Mouse (Mus musculus): ENCODE data around the gene Ablim1. TPM values are rescaled to one million over a fixed set of nuclear protein-coding genes. Genes with fewer than 3 reads are reported as not detected.

Ablim1 gene
- polyA plus RNA-seq, 1 experiment from 2014 or later = 0.46 TPM

- Histone ChIP-seq H3K36me3 (ENCODE audit: inconsistent target) (no peaks in the 10 kb centered on the region), H3K79me2 (ENCODE audit: inconsistent target) (no peaks in the 10 kb centered on the region), H3K27ac (no peak overlapping the region), H3K4me3 (ENCODE audit: inconsistent target) (no peak overlapping the region)
- 96% methylated on average over 11 of the region's 11 CpGs for WGBS (ENCODE audit: missing documents)
These were observed 213.8 kb downstream of the Ablim1 start for GRCm38 (mm10) chr19:57100753-57101446.

GRCm38 (mm10) chr19:57099986-57100385, 214.7 kb downstream of the Ablim1 start:
- H3K4me3 ChIP-seq (ENCODE audit: inconsistent target) = no peak overlapping the region
- no peak overlapping the region for H3K27ac ChIP-seq
- H3K36me3 ChIP-seq (ENCODE audit: inconsistent target) = no peaks in the 10 kb centered on the region
- H3K79me2 ChIP-seq (ENCODE audit: inconsistent target) = no peaks in the 10 kb centered on the region
- 59% methylated on average over 9 of the region's 9 CpGs for WGBS (ENCODE audit: missing documents)

GRCm38 (mm10) chr19:57099094-57099357, 215.7 kb downstream of the Ablim1 start:
- no peak overlapping the region for H3K27ac ChIP-seq
- no peaks in the 10 kb centered on the region for H3K79me2 ChIP-seq (ENCODE audit: inconsistent target)
- 94% methylated on average over 4 of the region's 4 CpGs for WGBS (ENCODE audit: missing documents)
- no peak overlapping the region for H3K4me3 ChIP-seq (ENCODE audit: inconsistent target)
- no peaks in the 10 kb centered on the region for H3K36me3 ChIP-seq (ENCODE audit: inconsistent target)

GRCm38 (mm10) chr19:57098241-57099093, 216.3 kb downstream of the Ablim1 start:
- no peaks in the 10 kb centered on the region for H3K79me2 ChIP-seq (ENCODE audit: inconsistent target)
- no peak overlapping the region for H3K27ac ChIP-seq
- no peak overlapping the region for H3K4me3 ChIP-seq (ENCODE audit: inconsistent target)
- H3K36me3 ChIP-seq (ENCODE audit: inconsistent target) = no peaks in the 10 kb centered on the region
- 88% methylated on average over 14 of the region's 14 CpGs for WGBS (ENCODE audit: missing documents)

- no peaks in the 10 kb centered on the region for H3K79me2 ChIP-seq (ENCODE audit: inconsistent target)
- WGBS (ENCODE audit: missing documents) = 70% methylated on average over 7 of the region's 7 CpGs
- no peak overlapping the region for H3K4me3 ChIP-seq (ENCODE audit: inconsistent target)
- no peak overlapping the region for H3K27ac ChIP-seq
- H3K36me3 ChIP-seq (ENCODE audit: inconsistent target) = no peaks in the 10 kb centered on the region
These were observed 219.4 kb downstream of the Ablim1 start for GRCm38 (mm10) chr19:57095340-57095739.

GRCm38 (mm10) chr19:57093698-57094004, 221.1 kb downstream of the Ablim1 start:
- no peak overlapping the region for H3K4me3 ChIP-seq (ENCODE audit: inconsistent target)
- no peaks in the 10 kb centered on the region for H3K79me2 ChIP-seq (ENCODE audit: inconsistent target)
- 80% methylated on average over 3 of the region's 3 CpGs for WGBS (ENCODE audit: missing documents)
- H3K36me3 ChIP-seq (ENCODE audit: inconsistent target) = no peaks in the 10 kb centered on the region
- H3K27ac ChIP-seq = no peak overlapping the region

GRCm38 (mm10) chr19:57092958-57093697, 221.6 kb downstream of the Ablim1 start:
- WGBS (ENCODE audit: missing documents) = 86% methylated on average over 5 of the region's 5 CpGs

GRCm38 (mm10) chr19:57091278-57091677, 223.4 kb downstream of the Ablim1 start:
- WGBS (ENCODE audit: missing documents) = 100% methylated on average over 5 of the region's 7 CpGs
- Histone ChIP-seq H3K36me3 (ENCODE audit: inconsistent target) (no peaks in the 10 kb centered on the region), H3K27ac (no peak overlapping the region), H3K4me3 (ENCODE audit: inconsistent target) (no peak overlapping the region), H3K79me2 (ENCODE audit: inconsistent target) (no peaks in the 10 kb centered on the region)

More at GRCm38 (mm10) chr19:57092958-57093697, 221.6 kb downstream of the Ablim1 start:
- Histone ChIP-seq H3K27ac (no peak overlapping the region), H3K36me3 (ENCODE audit: inconsistent target) (no peaks in the 10 kb centered on the region), H3K79me2 (ENCODE audit: inconsistent target) (no peaks in the 10 kb centered on the region), H3K4me3 (ENCODE audit: inconsistent target) (no peak overlapping the region)

- Histone ChIP-seq H3K4me3 (ENCODE audit: inconsistent target) (no peak overlapping the region), H3K79me2 (ENCODE audit: inconsistent target) (no peaks in the 10 kb centered on the region), H3K36me3 (ENCODE audit: inconsistent target) (no peaks in the 10 kb centered on the region), H3K27ac (no peak overlapping the region)
- WGBS (ENCODE audit: missing documents) = 82% methylated on average over 2 of the region's 2 CpGs
These were observed 225.8 kb downstream of the Ablim1 start for GRCm38 (mm10) chr19:57088804-57089369.

- no peak overlapping the region for H3K4me3 ChIP-seq (ENCODE audit: inconsistent target)
- H3K36me3 ChIP-seq (ENCODE audit: inconsistent target) = no peaks in the 10 kb centered on the region
- WGBS (ENCODE audit: missing documents) = 41% methylated on average over 5 of the region's 5 CpGs
- H3K27ac ChIP-seq = no peak overlapping the region
- H3K79me2 ChIP-seq (ENCODE audit: inconsistent target) = no peaks in the 10 kb centered on the region
These were observed 230.1 kb downstream of the Ablim1 start for GRCm38 (mm10) chr19:57084520-57085166.

- no peaks in the 10 kb centered on the region for H3K36me3 ChIP-seq (ENCODE audit: inconsistent target)
- 96% methylated on average over 2 of the region's 2 CpGs for WGBS (ENCODE audit: missing documents)
- H3K79me2 ChIP-seq (ENCODE audit: inconsistent target) = no peaks in the 10 kb centered on the region
- no peak overlapping the region for H3K27ac ChIP-seq
- H3K4me3 ChIP-seq (ENCODE audit: inconsistent target) = no peak overlapping the region
These were observed 230.8 kb downstream of the Ablim1 start for GRCm38 (mm10) chr19:57083887-57084286.

GRCm38 (mm10) chr19:57083183-57083555, 231.6 kb downstream of the Ablim1 start:
- no peak overlapping the region for H3K27ac ChIP-seq
- WGBS (ENCODE audit: missing documents) = 89% methylated on average over 10 of the region's 10 CpGs
- no peaks in the 10 kb centered on the region for H3K36me3 ChIP-seq (ENCODE audit: inconsistent target)
- H3K79me2 ChIP-seq (ENCODE audit: inconsistent target) = no peaks in the 10 kb centered on the region
- no peak overlapping the region for H3K4me3 ChIP-seq (ENCODE audit: inconsistent target)

- Histone ChIP-seq H3K36me3 (ENCODE audit: inconsistent target) (no peaks in the 10 kb centered on the region), H3K27ac (no peak overlapping the region), H3K4me3 (ENCODE audit: inconsistent target) (no peak overlapping the region), H3K79me2 (ENCODE audit: inconsistent target) (no peaks in the 10 kb centered on the region)
- WGBS (ENCODE audit: missing documents) = 70% methylated on average over 17 of the region's 17 CpGs
These were observed 232.1 kb downstream of the Ablim1 start for GRCm38 (mm10) chr19:57082454-57083182.

- WGBS (ENCODE audit: missing documents) = 89% methylated on average over 4 of the region's 4 CpGs
- Histone ChIP-seq H3K4me3 (ENCODE audit: inconsistent target) (no peak overlapping the region), H3K79me2 (ENCODE audit: inconsistent target) (no peaks in the 10 kb centered on the region), H3K36me3 (ENCODE audit: inconsistent target) (no peaks in the 10 kb centered on the region), H3K27ac (no peak overlapping the region)
These were observed 233.2 kb downstream of the Ablim1 start for GRCm38 (mm10) chr19:57081536-57081935.

All from macrophage (primary cell).